ENCODE assay signal across 1 mouse cellular context in the genomic region with DNA sequence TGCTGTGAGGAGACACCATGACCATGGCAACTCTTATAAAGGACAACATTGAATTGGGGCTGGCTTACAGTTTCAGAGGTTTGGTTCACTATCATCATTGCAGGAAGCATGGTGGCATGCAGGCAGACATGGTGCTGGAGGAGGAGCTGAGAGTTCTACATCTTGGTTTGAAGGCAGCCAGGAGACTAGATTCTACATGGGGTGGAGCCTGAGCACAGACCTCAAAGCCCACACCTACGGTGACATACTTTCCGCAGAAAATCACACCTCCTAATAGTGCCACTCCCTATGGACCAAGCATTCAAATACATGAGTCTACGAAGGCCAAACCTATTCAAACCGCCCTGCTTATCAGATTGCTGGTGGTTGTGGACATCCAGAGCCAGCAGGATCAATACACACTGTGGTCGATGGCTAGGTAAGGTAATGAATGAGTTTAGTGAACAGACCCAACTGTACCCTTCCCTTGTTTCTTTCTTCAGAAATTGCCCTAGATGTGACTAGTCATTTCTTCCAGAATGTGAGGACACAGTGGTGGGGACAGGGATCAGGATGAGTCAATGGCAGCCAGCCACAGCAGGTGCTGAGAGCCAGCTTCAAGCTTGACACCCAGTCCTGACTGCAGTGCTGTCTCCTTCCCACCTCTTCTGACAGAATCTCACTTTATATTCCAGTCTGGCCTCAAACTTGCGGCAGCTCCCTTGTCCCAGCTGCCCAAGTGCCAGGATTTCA.
TF ChIP-seq lines count a peak whose summit lies in the region.

No protein-coding gene starts in this region.

TF ChIP-seq in CH12.LX, 34 proteins besides CTCF, POLR2A, EP300 and RAD21 (continued from another document):
- peak; percentile 61; the same call in 1 of the 2 replicates for TF ChIP-seq IRF4 (IDR thresholded peaks at IDR 0.05; ENCODE audit: low read depth, low read length)
- TF ChIP-seq SMC3 (IDR thresholded peaks at IDR 0.05; ENCODE audit: low read depth, low read length): no peak
- TF ChIP-seq MAFK (IDR thresholded peaks at IDR 0.05; ENCODE audit: insufficient replicate concordance, low read length): peak; percentile 45; the same call in 1 of the 2 replicates
- TF ChIP-seq BHLHE40 (IDR thresholded peaks at IDR 0.05; ENCODE audit: low read depth, low read length): peak; percentile 67
